Mouse (Mus musculus) stomach, postnatal 0 days (tissue): ENCODE measurements at regions not wholly inside any gene's neighbourhood (a gene's known extent, or its start where the extent isn't known, plus 50 kb on each side); places are given as distances from the start of the nearest gene placed in this dataset.
A peak's percentile ranks its signal among the peaks of the same experiment; 100 is the strongest.

Source experiments
- ATAC-seq: fragments of 200-750 bp; cut with Nextera tagmentation; 2 replicates; pipeline ENCODE4 v1.8.0; 2017; ENCODE audit not compliant: low FRiP score, low TSS enrichment
- DNase-seq: peaks from one replicate; pipeline ENCODE4 v3.0.0-alpha.2; 2016; ENCODE audit warnings: low spot score
- H3K27ac ChIP-seq: fragments of 300-500 bp; sonication (generic); replicated peaks from 2 replicates; pipeline ENCODE4 v1.5.1; 2014; ENCODE audit warnings: mild to moderate bottlenecking, control low read depth
- H3K27me3 ChIP-seq: fragments of 300-500 bp; sonication (generic); 2 replicates; pipeline ENCODE4 v1.6.1; 2014; ENCODE audit warnings: low read length; ENCODE audit not compliant: control insufficient read depth, insufficient read depth
- H3K36me3 ChIP-seq: fragments of 300-500 bp; sonication (generic); 2 replicates; pipeline ENCODE4 v1.6.1; 2014; ENCODE audit warnings: low read length, mixed read lengths; ENCODE audit not compliant: control insufficient read depth, insufficient read depth
- H3K4me1 ChIP-seq: fragments of 300-500 bp; sonication (generic); replicated peaks from 2 replicates; pipeline ENCODE4 v1.6.1; 2014; ENCODE audit warnings: antibody characterized with exemption; ENCODE audit not compliant: control insufficient read depth, insufficient read depth
- H3K4me2 ChIP-seq: fragments of 300-500 bp; sonication (generic); replicated peaks from 2 replicates; pipeline ENCODE4 v1.6.1; 2014; ENCODE audit warnings: low read depth, mild to moderate bottlenecking, control low read depth, moderate library complexity
- H3K4me3 ChIP-seq: fragments of 300-500 bp; sonication (generic); 2 replicates; pipeline ENCODE4 v1.5.1; 2014; ENCODE audit warnings: low read depth, low read length, control low read depth
- H3K9ac ChIP-seq: fragments of 300-500 bp; sonication (generic); 2 replicates; pipeline ENCODE4 v1.6.1; 2014; ENCODE audit warnings: mild to moderate bottlenecking, low read length, control low read depth, mixed read lengths
- H3K9me3 ChIP-seq: fragments of 300-500 bp; sonication (generic); 2 replicates; pipeline ENCODE4 v1.6.1; 2016; ENCODE audit warnings: low read length; ENCODE audit not compliant: control insufficient read depth
- CTCF ChIP-seq: IDR thresholded peaks from 2 replicates; pipeline ENCODE4 v1.5.1; 2016; ENCODE audit warnings: antibody characterized with exemption, low read depth, mild to moderate bottlenecking, moderate library complexity
- EP300 ChIP-seq: optimal IDR thresholded peaks from 2 replicates; pipeline ENCODE3; 2016; ENCODE audit warnings: antibody characterized with exemption
- WGBS: fragments of 180-500 bp; shearing (Covaris S2); extraction: QIAGEN DNeasy Blood & Tissue Kit; methylation state at CpG from one replicate; pipeline ENCODE4 v1.1.7; 2014; 5-methylcytosine and 5-hydroxymethylcytosine counted together

- no peak for ATAC-seq
- Histone ChIP-seq H3K27me3 (no peaks in the 10 kb centered on the region; the same call in 1 of the 2 replicates), H3K4me3 (no peak overlapping the region), H3K9me3 (no peaks in the 10 kb centered on the region), H3K4me2 (no peak overlapping the region), H3K9ac (no peak overlapping the region), H3K36me3 (no peaks in the 10 kb centered on the region), H3K27ac (no peak overlapping the region), H3K4me1 (no peaks in the 10 kb centered on the region)
- no peak for TF ChIP-seq EP300
- no peak for TF ChIP-seq CTCF
- DNase-seq, result no peak
- WGBS, result 71% methylated on average over 3 of the region's 3 CpGs
These were observed 436.7 kb upstream of the Zdhhc25 start for GRCm38 (mm10) chr15:88163438-88163837.

GRCm38 (mm10) chr15:88174326-88174725, 425.8 kb upstream of the Zdhhc25 start:
- Histone ChIP-seq H3K27me3 (no peaks in the 10 kb centered on the region), H3K27ac (no peak overlapping the region), H3K9ac (no peak overlapping the region), H3K9me3 (no peaks in the 10 kb centered on the region), H3K36me3 (no peaks in the 10 kb centered on the region), H3K4me2 (no peak overlapping the region), H3K4me1 (no peaks in the 10 kb centered on the region), H3K4me3 (no peak overlapping the region)
- DNase-seq (peak; percentile 24), ATAC-seq (no peak)
- WGBS, result 28% methylated on average over 3 of the region's 3 CpGs
- no peak for TF ChIP-seq EP300
- TF ChIP-seq CTCF, result peak; percentile 22; the same call in 1 of the 2 replicates

GRCm38 (mm10) chr15:88175991-88176390, 424.1 kb upstream of the Zdhhc25 start:
- Histone ChIP-seq H3K27ac (no peak overlapping the region), H3K9ac (no peak overlapping the region), H3K4me2 (no peak overlapping the region), H3K4me3 (no peak overlapping the region), H3K36me3 (no peaks in the 10 kb centered on the region), H3K9me3 (no peaks in the 10 kb centered on the region), H3K4me1 (no peaks in the 10 kb centered on the region), H3K27me3 (no peaks in the 10 kb centered on the region)
- TF ChIP-seq CTCF (no peak), EP300 (no peak)
- 64% methylated on average over 3 of the region's 3 CpGs for WGBS
- ATAC-seq (no peak), DNase-seq (no peak)

- Histone ChIP-seq H3K36me3 (no peaks in the 10 kb centered on the region), H3K9ac (no peak overlapping the region), H3K27ac (no peak overlapping the region), H3K4me2 (no peak overlapping the region), H3K9me3 (no peaks in the 10 kb centered on the region), H3K4me1 (no peaks in the 10 kb centered on the region), H3K4me3 (no peak overlapping the region), H3K27me3 (no peaks in the 10 kb centered on the region)
- ATAC-seq (no peak), DNase-seq (no peak)
- TF ChIP-seq CTCF, result no peak
- TF ChIP-seq EP300, result no peak
- 82% methylated on average over 2 of the region's 2 CpGs for WGBS
These were observed 403.6 kb upstream of the Zdhhc25 start for GRCm38 (mm10) chr15:88196539-88196938.

- ATAC-seq (no peak), DNase-seq (no peak)
- Histone ChIP-seq H3K36me3 (no peaks in the 10 kb centered on the region), H3K4me1 (no peaks in the 10 kb centered on the region), H3K4me2 (no peak overlapping the region), H3K27ac (no peak overlapping the region), H3K9ac (no peak overlapping the region), H3K4me3 (no peak overlapping the region), H3K27me3 (no peaks in the 10 kb centered on the region), H3K9me3 (no peaks in the 10 kb centered on the region)
- WGBS, result 61% methylated on average over 3 of the region's 3 CpGs
- TF ChIP-seq CTCF (no peak), EP300 (no peak)
These were observed 397.4 kb upstream of the Zdhhc25 start for GRCm38 (mm10) chr15:88202736-88203135.

GRCm38 (mm10) chr15:88213356-88213755, 386.7 kb upstream of the Zdhhc25 start:
- TF ChIP-seq CTCF (no peak), EP300 (no peak)
- Histone ChIP-seq H3K9me3 (no peaks in the 10 kb centered on the region), H3K27ac (no peak overlapping the region), H3K4me2 (no peak overlapping the region), H3K27me3 (no peaks in the 10 kb centered on the region), H3K9ac (no peak overlapping the region), H3K4me3 (no peak overlapping the region), H3K4me1 (no peaks in the 10 kb centered on the region), H3K36me3 (no peaks in the 10 kb centered on the region)
- DNase-seq (no peak), ATAC-seq (no peak)
- WGBS, result 28% methylated on average over 3 of the region's 3 CpGs

- no peak for ATAC-seq
- H3K9me3 ChIP-seq, result no peaks in the 10 kb centered on the region
- 44% methylated on average over 4 of the region's 4 CpGs for WGBS
- TF ChIP-seq CTCF (no peak), EP300 (no peak)
- H3K27me3 ChIP-seq, result no peaks in the 10 kb centered on the region
- H3K36me3 ChIP-seq, result no peaks in the 10 kb centered on the region
- no peak overlapping the region for H3K4me2 ChIP-seq
- no peaks in the 10 kb centered on the region for H3K4me1 ChIP-seq
- H3K27ac ChIP-seq, result no peak overlapping the region
- DNase-seq, result no peak
- no peak overlapping the region for H3K9ac ChIP-seq
- no peak overlapping the region for H3K4me3 ChIP-seq
These were observed 385.8 kb upstream of the Zdhhc25 start for GRCm38 (mm10) chr15:88214286-88214685.
